Mouse (Mus musculus) hindbrain, embryonic 15.5 days (tissue): ENCODE results near the gene Adcy9. TPM values are rescaled to one million over a fixed set of nuclear protein-coding genes. Genes with fewer than 3 reads are reported as not detected.

Source experiments
- ATAC-seq: fragments of 200-750 bp; cut with Nextera tagmentation; 2 replicates; pipeline ENCODE4 v1.8.0; 2017; ENCODE audit warnings: low read depth, moderate number of reproducible peaks, moderate TSS enrichment; ENCODE audit not compliant: low FRiP score
- H3K27ac ChIP-seq: fragments of 300-500 bp; sonication (generic); replicated peaks from 2 replicates; pipeline ENCODE4 v1.5.1; 2015; ENCODE audit warnings: mild to moderate bottlenecking, inconsistent platforms
- H3K27me3 ChIP-seq: fragments of 300-500 bp; sonication (generic); 2 replicates; pipeline ENCODE4 v1.6.1; 2015; ENCODE audit warnings: control low read depth, inconsistent platforms
- H3K36me3 ChIP-seq: fragments of 300-500 bp; sonication (generic); 2 replicates; pipeline ENCODE4 v1.6.1; 2015; ENCODE audit warnings: control low read depth, inconsistent platforms
- H3K4me1 ChIP-seq: fragments of 300-500 bp; sonication (generic); replicated peaks from 2 replicates; pipeline ENCODE4 v1.6.1; 2015; ENCODE audit warnings: control low read depth, inconsistent platforms
- H3K4me2 ChIP-seq: fragments of 300-500 bp; sonication (generic); 2 replicates; pipeline ENCODE4 v1.6.1; 2015; ENCODE audit warnings: moderate library complexity, mild to moderate bottlenecking, inconsistent platforms
- H3K4me3 ChIP-seq: fragments of 300-500 bp; sonication (generic); 2 replicates; pipeline ENCODE4 v1.5.1; 2015; ENCODE audit warnings: mild to moderate bottlenecking, inconsistent platforms
- H3K9ac ChIP-seq: fragments of 300-500 bp; sonication (generic); 2 replicates; pipeline ENCODE4 v1.6.1; 2015; ENCODE audit warnings: inconsistent platforms
- H3K9me3 ChIP-seq: fragments of 300-500 bp; sonication (generic); 2 replicates; pipeline ENCODE4 v1.6.1; 2016; ENCODE audit warnings: control low read depth, inconsistent platforms
- WGBS: fragments of 180-500 bp; shearing (Covaris S2); methylation state at CpG from one replicate; pipeline ENCODE4 v1.1.7; 2015; 5-methylcytosine and 5-hydroxymethylcytosine counted together
- polyA plus RNA-seq: library from polyadenylated mRNA; unstranded; fragments of >200 nt; fragmentation: Nextera tagmentation; extraction: Ambion mirVana; gene quantifications from 2 replicates; pipeline ENCODE4 v1.2.1, GENCODE M21; 2015

Adcy9 gene
- polyA plus RNA-seq, 1 experiment from 2014 or later, result 4.9 TPM

DNA sequence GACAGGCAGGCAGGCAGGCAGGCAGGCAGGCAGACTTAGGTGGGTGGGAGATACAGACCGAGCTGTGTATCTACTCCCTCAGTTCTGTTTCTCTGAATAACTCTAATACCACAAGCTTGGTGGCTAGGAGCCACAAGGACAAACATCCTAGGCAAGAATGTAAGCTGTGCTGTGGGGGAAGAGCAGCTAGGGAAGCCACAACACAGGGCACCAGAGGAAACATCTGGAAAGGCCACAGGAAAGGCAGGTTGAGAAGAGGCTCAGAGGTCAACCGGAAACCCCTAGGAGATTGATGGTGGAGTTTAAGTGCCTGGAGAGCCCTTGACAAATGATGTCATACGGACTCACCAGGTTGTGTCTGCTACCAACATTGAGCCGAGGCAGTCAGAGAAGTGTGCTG lies 16.4 kb upstream of the Adcy9 start:
- no peak overlapping the region for H3K4me2 ChIP-seq
- no peaks in the 10 kb centered on the region for H3K9me3 ChIP-seq
- 81% methylated on average over 4 of the region's 4 CpGs for WGBS
- no peak overlapping the region for H3K9ac ChIP-seq
- H3K4me3 ChIP-seq, result no peak overlapping the region
- H3K36me3 ChIP-seq, result no peaks in the 10 kb centered on the region
- no peaks in the 10 kb centered on the region for H3K4me1 ChIP-seq
- H3K27ac ChIP-seq, result no peak overlapping the region
- H3K27me3 ChIP-seq, result no peaks in the 10 kb centered on the region
- ATAC-seq, result no peak

DNA sequence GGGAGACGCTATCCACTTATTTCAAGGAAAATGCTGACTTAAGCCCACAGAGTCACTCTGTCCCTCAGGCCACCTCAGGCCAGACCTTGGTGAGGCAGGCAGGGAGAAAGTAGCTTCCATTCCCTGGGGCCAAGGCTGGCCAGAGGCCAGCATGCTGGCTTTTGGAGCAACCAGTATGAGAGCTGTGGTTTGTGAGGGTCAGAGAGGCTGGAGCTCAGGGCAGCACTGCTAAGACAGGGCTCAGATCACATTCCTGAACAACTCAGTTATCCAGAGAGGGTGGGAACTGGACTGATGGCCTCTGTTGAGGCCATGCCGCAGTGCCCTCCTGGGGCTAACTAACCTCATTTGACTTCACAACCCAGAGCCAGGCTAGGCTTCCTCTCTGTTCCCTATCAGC lies 15.1 kb upstream of the Adcy9 start:
- Histone ChIP-seq H3K4me2 (no peak overlapping the region), H3K27me3 (no peaks in the 10 kb centered on the region), H3K9me3 (no peaks in the 10 kb centered on the region), H3K4me3 (no peak overlapping the region), H3K27ac (no peak overlapping the region), H3K4me1 (no peaks in the 10 kb centered on the region), H3K36me3 (no peaks in the 10 kb centered on the region), H3K9ac (no peak overlapping the region)
- 91% methylated on average over 2 of the region's 2 CpGs for WGBS
- ATAC-seq, result no peak

DNA sequence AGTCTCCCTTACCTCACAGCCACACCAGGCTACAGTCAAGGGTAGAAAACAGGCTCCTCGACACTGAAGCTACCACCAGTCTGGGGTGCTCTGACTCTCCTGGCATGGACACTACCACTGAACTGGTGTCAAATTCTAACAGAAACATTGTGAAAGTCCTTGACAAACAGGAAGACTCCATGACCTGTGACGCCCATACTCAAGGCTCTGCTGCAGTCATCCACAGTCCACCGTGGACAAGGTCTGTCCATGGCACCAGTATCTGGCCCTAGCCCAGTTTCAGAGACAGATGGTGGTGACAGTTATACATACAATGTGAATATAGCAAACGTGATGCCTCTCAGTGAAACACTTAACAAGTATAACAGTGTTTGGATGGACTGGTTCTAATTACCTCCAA lies 11.5 kb upstream of the Adcy9 start:
- no peak overlapping the region for H3K27ac ChIP-seq
- H3K9ac ChIP-seq, result no peak overlapping the region
- no peaks in the 10 kb centered on the region for H3K4me1 ChIP-seq
- 81% methylated on average over 4 of the region's 4 CpGs for WGBS
- H3K36me3 ChIP-seq, result no peaks in the 10 kb centered on the region
- H3K4me3 ChIP-seq, result no peak overlapping the region
- H3K4me2 ChIP-seq, result no peak overlapping the region
- no peaks in the 10 kb centered on the region for H3K27me3 ChIP-seq
- no peak for ATAC-seq
- no peaks in the 10 kb centered on the region for H3K9me3 ChIP-seq

DNA sequence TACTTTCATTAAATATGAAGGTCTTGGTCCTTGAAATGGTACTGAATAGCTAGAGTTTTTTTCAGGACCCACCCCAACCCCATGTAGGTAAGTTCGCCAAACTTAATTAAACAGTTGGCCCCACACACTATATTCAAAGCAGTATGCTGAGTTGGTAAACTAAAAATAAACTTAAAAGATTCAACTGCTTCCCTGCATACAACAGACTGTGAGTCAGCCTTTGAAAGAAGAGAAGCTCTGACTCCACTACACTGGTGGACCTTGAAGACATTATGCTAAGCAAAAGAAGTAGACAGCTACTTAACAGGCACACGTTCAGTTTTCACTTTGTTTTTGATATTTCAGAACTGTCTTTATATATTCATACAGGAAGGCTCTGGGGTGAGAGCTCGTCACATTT lies 10.7 kb upstream of the Adcy9 start:
- Histone ChIP-seq H3K27me3 (no peaks in the 10 kb centered on the region), H3K27ac (no peak overlapping the region), H3K9me3 (no peaks in the 10 kb centered on the region), H3K4me1 (no peaks in the 10 kb centered on the region), H3K4me3 (no peak overlapping the region), H3K4me2 (no peak overlapping the region), H3K9ac (no peak overlapping the region), H3K36me3 (no peaks in the 10 kb centered on the region)
- ATAC-seq, result no peak
- WGBS, result 86% methylated on average over 3 of the region's 3 CpGs

DNA sequence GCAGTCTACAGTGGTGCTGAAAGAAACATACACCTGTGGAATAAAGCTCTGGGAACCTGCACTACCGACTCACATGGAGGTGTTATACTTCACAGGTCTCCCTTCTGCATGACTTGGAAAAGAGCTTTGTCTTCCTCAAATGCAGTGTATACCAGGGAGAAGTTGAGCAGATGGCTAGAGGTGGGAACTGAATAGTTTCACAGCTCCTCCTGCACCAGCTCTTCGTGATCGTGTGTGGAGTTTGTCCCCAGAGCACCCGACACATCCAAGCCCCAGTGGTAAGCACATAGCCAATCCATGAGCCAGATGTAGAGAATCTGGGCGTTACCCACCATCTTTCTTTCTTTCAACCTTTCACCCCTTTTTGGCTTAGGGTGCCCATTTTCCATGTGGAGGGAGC lies 9.9 kb upstream of the Adcy9 start:
- Histone ChIP-seq H3K9me3 (no peaks in the 10 kb centered on the region), H3K9ac (no peak overlapping the region), H3K27ac (no peak overlapping the region), H3K4me3 (no peak overlapping the region), H3K27me3 (no peaks in the 10 kb centered on the region), H3K4me1 (no peaks in the 10 kb centered on the region), H3K4me2 (no peak overlapping the region), H3K36me3 (no peaks in the 10 kb centered on the region)
- 86% methylated on average over 5 of the region's 5 CpGs for WGBS
- no peak for ATAC-seq

DNA sequence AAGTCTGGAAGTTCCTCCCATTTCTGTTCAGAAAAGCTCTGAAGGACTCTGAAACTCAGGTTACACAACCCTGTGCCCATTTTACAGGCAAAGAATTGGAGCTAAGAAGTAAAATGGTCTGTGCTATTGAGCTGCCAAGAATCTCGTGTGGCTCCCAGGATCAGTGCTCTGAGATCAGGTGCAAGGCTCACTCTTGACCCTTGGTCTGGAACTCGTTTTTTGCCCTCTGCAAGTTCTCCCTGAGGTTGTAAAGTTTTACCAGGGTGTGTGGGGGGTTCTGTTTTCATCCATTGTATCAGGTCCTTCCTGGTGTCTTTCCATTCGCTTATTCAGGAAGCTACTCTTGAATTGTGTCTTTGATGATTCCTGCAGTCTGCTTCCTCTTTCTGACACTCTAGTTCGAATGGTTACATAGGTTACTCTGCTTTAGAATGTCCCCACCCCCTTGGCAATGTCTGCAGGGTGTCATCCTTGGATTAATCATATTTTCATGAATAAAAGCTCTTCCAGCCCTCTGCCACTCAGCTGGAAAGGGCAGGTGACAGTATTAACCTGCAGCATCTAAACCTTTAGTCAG lies 5.4 kb upstream of the Adcy9 start:
- ATAC-seq, result no peak

DNA sequence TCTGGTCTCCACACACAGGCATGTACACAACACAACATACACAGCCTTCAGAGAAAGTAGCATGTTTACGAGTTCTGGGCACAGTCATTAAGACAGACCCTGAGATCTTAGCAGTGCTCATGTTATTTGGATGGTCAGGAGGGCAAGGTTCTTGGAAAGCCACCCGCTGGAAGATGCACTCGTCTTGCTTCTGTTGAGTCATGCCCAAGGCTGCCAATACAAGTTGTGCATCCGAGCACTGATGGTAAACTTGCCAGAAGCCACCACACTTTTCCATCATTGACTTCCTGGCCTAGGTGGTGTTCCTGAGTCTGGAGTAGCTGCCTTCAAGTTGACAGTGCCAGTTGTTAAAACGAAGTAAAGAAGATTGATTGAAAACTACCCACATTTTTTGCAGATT lies 3.3 kb upstream of the Adcy9 start:
- WGBS, result 82% methylated on average over 5 of the region's 5 CpGs
- Histone ChIP-seq H3K4me1 (peaks cover 8% of the 10 kb centered on the region), H3K27me3 (no peaks in the 10 kb centered on the region), H3K4me3 (no peak overlapping the region), H3K36me3 (no peaks in the 10 kb centered on the region), H3K4me2 (no peak overlapping the region), H3K9me3 (no peaks in the 10 kb centered on the region), H3K27ac (no peak overlapping the region), H3K9ac (no peak overlapping the region)
- ATAC-seq, result no peak

More for the DNA sequence above, 5.4 kb upstream of the Adcy9 start:
- H3K36me3 ChIP-seq, result no peaks in the 10 kb centered on the region
- H3K27ac ChIP-seq, result no peak overlapping the region
- H3K4me1 ChIP-seq, result no peaks in the 10 kb centered on the region; the same call in 1 of the 2 replicates
- H3K9ac ChIP-seq, result no peak overlapping the region
- WGBS, result 59% methylated on average over 4 of the region's 4 CpGs
- H3K4me3 ChIP-seq, result no peak overlapping the region
- H3K4me2 ChIP-seq, result no peak overlapping the region
- H3K9me3 ChIP-seq, result no peaks in the 10 kb centered on the region
- H3K27me3 ChIP-seq, result no peaks in the 10 kb centered on the region

DNA sequence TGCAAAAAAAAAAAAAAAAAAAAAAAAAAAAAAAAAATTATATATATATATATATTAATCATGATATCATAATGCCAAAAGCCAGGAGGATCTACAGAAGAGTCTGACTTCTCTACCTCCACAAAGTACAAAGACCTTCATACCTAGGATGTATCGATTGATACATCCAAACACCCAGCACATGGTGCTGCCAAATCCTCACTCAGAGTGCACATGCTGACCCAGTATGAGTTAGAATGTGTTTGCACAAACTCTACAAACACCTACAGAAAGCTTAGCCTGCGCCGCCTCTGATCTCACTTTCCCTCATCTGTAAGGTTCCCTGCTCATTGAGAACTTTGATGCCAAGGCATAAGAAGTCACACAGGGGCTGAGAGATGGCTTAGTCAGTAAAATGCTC lies 2.7 kb upstream of the Adcy9 start:
- H3K4me3 ChIP-seq, result no peak overlapping the region
- H3K4me2 ChIP-seq, result no peak overlapping the region
- 92% methylated on average over 3 of the region's 3 CpGs for WGBS

DNA sequence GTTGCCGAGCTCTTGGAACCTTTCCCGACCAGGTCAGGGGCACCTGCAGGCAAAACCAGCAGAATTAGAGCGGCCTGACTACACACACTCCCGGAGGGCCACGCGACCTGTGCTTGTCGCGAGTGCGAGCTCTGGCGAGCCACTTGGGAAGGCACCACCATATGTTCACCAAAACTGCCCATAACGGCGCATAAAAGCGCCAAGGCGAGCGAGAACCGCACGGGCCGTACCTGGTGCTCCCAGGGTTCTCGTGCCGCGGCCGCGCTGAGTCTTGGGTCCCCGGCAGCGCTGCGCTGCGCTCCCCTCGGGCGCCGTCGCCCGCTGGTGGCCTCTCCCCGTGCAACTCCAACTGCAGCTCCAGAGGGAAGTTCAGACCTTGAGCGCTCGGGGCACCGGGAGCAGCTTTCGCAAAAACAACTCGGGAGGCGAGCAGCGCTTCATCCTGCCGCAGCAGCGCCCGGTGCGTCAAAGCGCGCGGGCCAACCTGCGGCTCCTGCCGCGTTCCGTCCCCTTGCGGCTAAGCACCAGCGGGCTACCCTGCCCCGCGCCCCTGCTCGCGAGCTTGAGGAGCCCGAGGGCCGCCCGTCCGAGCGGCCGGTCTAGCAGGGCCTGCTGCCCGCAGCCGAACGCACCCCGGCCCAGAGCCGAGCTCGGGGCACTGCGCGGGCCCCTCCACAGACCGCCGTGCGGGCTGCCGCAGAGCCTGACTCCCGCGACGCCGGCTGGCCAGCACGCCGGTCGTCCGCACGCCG lies 576 bp downstream of the Adcy9 start:
- Histone ChIP-seq H3K9ac (peak overlapping the region; percentile 95), H3K36me3 (no peaks in the 10 kb centered on the region), H3K27ac (peak overlapping the region; percentile 88), H3K4me1 (peaks cover 46% of the 10 kb centered on the region), H3K4me2 (peak overlapping the region; percentile 95), H3K27me3 (no peaks in the 10 kb centered on the region), H3K4me3 (peak overlapping the region; percentile 90), H3K9me3 (no peaks in the 10 kb centered on the region)
- ATAC-seq, result peak; percentile 80
- under 1% methylated on average over 69 of the region's 85 CpGs for WGBS

More for the DNA sequence above, 2.7 kb upstream of the Adcy9 start:
- Histone ChIP-seq H3K27ac (no peak overlapping the region), H3K9ac (no peak overlapping the region), H3K9me3 (no peaks in the 10 kb centered on the region), H3K36me3 (no peaks in the 10 kb centered on the region), H3K27me3 (no peaks in the 10 kb centered on the region), H3K4me1 (peaks cover 15% of the 10 kb centered on the region)
- no peak for ATAC-seq

DNA sequence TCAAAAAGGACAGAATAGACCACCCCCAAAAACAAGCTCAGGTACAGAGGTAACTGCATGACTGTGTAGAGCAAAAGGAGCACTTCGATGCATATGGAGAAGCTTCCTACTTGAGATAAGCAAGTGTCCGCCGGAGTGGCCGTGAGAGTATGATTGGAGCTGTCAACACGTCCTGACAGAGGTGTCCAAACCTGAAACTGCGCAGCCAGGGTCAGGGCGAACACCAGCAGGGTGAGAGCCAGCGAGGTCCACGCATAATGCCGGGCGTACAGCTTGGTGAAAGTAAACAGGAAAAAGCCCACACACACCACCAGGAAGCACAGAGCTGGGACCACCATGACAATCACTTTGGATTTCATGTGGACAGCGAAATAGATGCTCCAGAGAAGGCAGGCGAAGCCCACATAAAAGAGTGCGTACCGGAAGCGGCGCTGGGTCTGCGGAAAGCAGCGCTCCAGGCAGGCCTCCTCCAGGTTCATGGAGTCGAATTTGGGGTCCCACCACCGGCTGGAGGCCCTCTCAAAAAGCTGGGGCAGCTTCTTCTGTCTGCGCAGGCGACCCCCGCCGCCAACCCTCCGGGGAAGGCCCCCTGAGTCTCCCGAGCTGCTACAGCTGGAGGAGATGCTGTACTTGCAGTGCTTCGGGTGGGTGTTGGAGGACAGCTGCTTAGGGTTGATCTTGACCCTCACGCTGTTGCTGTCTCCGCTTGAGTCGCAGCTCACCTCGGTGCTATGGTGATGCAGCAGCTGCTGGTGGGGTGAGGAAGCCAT lies 1.3 kb downstream of the Adcy9 start:
- Histone ChIP-seq H3K27me3 (no peaks in the 10 kb centered on the region), H3K9ac (peak overlapping the region; percentile 95), H3K4me1 (peaks cover 54% of the 10 kb centered on the region), H3K4me2 (peak overlapping the region; percentile 95), H3K36me3 (no peaks in the 10 kb centered on the region), H3K4me3 (peak overlapping the region; percentile 90), H3K27ac (peak overlapping the region; percentile 88), H3K9me3 (no peaks in the 10 kb centered on the region)
- 15% methylated on average over 32 of the region's 32 CpGs for WGBS
- peak; percentile 28; the same call in 1 of the 2 replicates for ATAC-seq

DNA sequence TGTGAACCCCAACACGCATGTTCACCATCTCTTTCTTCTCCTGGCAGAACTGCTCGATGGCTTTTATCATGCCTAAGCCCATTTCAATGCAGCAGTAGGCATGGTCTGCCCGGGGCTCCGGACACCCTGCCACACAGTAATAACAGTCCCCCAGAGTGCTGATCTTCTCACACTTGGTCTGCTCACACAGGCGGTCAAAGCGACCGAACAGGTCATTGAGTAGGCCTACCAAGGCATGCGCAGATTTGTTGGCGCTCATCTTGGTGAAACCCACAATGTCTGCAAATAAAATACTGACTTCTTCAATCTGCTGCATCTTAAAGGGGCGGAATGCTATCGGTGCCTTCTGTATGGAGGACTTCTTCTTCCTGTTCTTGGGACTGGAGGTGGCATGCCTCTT lies 2.2 kb downstream of the Adcy9 start:
- peak overlapping the region; percentile 90 for H3K4me3 ChIP-seq
- H3K4me2 ChIP-seq, result peak overlapping the region; percentile 95
- 92% methylated on average over 11 of the region's 11 CpGs for WGBS
- no peak overlapping the region for H3K9ac ChIP-seq
- H3K36me3 ChIP-seq, result no peaks in the 10 kb centered on the region
- ATAC-seq, result no peak
- peaks cover 61% of the 10 kb centered on the region for H3K4me1 ChIP-seq
- H3K9me3 ChIP-seq, result no peaks in the 10 kb centered on the region
- no peaks in the 10 kb centered on the region for H3K27me3 ChIP-seq
- H3K27ac ChIP-seq, result no peak overlapping the region

DNA sequence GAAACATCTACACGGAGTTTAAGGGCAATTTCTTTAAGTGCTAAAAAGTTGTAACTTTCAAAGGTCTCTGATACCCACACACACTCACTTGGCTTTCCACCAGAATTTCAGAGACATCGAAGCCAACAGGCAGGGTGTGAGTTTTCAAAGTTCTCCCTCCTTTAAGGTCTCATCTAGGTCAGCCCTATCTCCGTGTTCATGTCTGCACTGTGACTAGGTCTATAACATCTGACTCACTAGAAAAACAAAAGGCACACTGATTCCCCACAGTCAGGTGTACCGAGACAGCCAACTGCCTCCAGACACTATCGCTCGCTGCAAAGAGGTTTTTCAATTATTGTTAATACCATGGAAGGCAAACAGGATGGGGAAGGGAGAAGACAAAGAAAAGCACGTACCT lies 2.8 kb downstream of the Adcy9 start:
- peak overlapping the region; percentile 90 for H3K4me3 ChIP-seq
- no peak for ATAC-seq
- H3K9me3 ChIP-seq, result no peaks in the 10 kb centered on the region
- H3K27me3 ChIP-seq, result no peaks in the 10 kb centered on the region
- no peaks in the 10 kb centered on the region for H3K36me3 ChIP-seq
- peak overlapping the region; percentile 95 for H3K4me2 ChIP-seq
- 73% methylated on average over 7 of the region's 7 CpGs for WGBS
- peaks cover 61% of the 10 kb centered on the region for H3K4me1 ChIP-seq
- no peak overlapping the region for H3K9ac ChIP-seq
- no peak overlapping the region for H3K27ac ChIP-seq
